Mouse (Mus musculus) erythroblast, embryonic 14.5 days (primary cell): ENCODE data around the gene Rara.

Experiments used
- GATA1 ChIP-seq: IDR thresholded peaks from 2 replicates; pipeline ENCODE4 v1.6.1; 2012; ENCODE audit warnings: low read length, inconsistent platforms, mixed read lengths
- TAL1 ChIP-seq: IDR thresholded peaks from 3 replicates; pipeline ENCODE4 v1.6.1; 2012; ENCODE audit warnings: low read length, inconsistent platforms, mixed read lengths

DNA sequence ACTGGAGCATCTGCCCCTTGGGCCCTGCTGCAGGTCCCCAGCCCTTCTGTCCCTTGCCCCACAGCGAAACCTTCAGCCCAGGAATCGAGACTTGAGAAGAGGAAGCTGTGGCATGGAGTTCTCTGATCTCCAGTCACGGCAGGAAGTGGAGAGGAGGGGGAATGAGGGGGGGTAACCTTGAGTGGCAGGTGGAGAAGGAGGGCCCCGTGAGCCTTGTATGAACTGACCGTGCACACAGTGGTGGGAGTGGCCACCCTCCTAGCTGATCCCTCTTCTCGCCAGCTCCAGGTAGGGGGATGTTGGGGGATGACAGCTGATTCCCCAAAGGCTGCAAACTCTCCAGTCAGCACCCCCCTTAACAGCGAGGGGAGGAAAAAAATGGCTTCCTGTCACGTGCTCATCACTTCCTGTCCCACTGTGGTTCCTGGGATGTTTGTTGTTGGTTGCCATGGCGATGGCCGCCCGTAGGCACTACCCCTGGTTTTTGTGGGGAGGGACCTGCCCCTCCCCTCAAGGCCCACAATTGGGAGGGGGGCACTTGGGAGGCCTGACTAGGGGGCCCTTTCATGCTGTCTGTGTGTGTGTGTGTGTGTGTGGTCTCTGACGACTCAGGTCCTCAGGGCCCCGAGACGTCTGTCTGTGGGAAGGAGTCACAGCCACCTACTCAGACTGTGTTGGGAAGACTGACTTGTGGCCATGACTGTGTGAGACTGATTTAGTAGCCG is 14.4 kb downstream of the Rara start:
- TF ChIP-seq GATA1 (no peak), TAL1 (no peak)
